Mouse (Mus musculus) hindbrain, postnatal 0 days (tissue): ENCODE results near the gene Klrb1c. TPM values are rescaled to one million over a fixed set of nuclear protein-coding genes. Genes with fewer than 3 reads are reported as not detected.
A peak's percentile ranks its signal among the peaks of the same experiment; 100 is the strongest.
"Not testable (repeated sequence)": the region's sequence is repeated elsewhere in the genome, so short reads cannot be mapped to it uniquely, and the experiment has no call there.

Experiments
- ATAC-seq: fragments of 200-750 bp; cut with Nextera tagmentation; 2 replicates; pipeline ENCODE4 v1.8.0; 2017; ENCODE audit warnings: mild to moderate bottlenecking, moderate TSS enrichment, moderate library complexity
- DNase-seq: peaks from one replicate; pipeline ENCODE4 v3.0.0-alpha.2; 2015; ENCODE audit warnings: low spot score
- H3K27ac ChIP-seq: fragments of 300-500 bp; sonication (generic); 2 replicates; pipeline ENCODE4 v1.5.1; 2014; ENCODE audit warnings: mild to moderate bottlenecking
- H3K27me3 ChIP-seq: fragments of 300-500 bp; sonication (generic); 2 replicates; pipeline ENCODE4 v1.6.1; 2014; ENCODE audit warnings: low read length, mixed read lengths; ENCODE audit not compliant: insufficient read depth
- H3K36me3 ChIP-seq: fragments of 300-500 bp; sonication (generic); 2 replicates; pipeline ENCODE4 v1.6.1; 2014; ENCODE audit warnings: low read length, mixed read lengths; ENCODE audit not compliant: insufficient read depth
- H3K4me1 ChIP-seq: fragments of 300-500 bp; sonication (generic); 2 replicates; pipeline ENCODE4 v1.6.1; 2014; ENCODE audit warnings: antibody characterized with exemption, low read length, mixed read lengths; ENCODE audit not compliant: insufficient read depth
- H3K4me2 ChIP-seq: fragments of 300-500 bp; sonication (generic); 2 replicates; pipeline ENCODE4 v1.6.1; 2014; ENCODE audit warnings: low read depth, mild to moderate bottlenecking, low read length, moderate library complexity, mixed read lengths
- H3K4me3 ChIP-seq: fragments of 300-500 bp; sonication (generic); 2 replicates; pipeline ENCODE4 v1.5.1; 2014; ENCODE audit warnings: low read length
- H3K9ac ChIP-seq: fragments of 300-500 bp; sonication (generic); replicated peaks from 2 replicates; pipeline ENCODE4 v1.6.1; 2014; ENCODE audit warnings: mild to moderate bottlenecking, low read length, moderate library complexity, mixed read lengths
- H3K9me3 ChIP-seq: fragments of 300-500 bp; sonication (generic); 2 replicates; pipeline ENCODE4 v1.6.1; 2016; ENCODE audit warnings: low read length, mixed read lengths
- CTCF ChIP-seq: IDR thresholded peaks from 2 replicates; pipeline ENCODE4 v1.5.1; 2016; ENCODE audit warnings: antibody characterized with exemption, control low read depth, low read depth
- WGBS: fragments of 180-500 bp; shearing (Covaris S2); extraction: QIAGEN DNeasy Blood & Tissue Kit; methylation state at CpG from one replicate; pipeline ENCODE4 v1.1.7; 2014; 5-methylcytosine and 5-hydroxymethylcytosine counted together
- polyA plus RNA-seq: library from polyadenylated mRNA; unstranded; fragments of >200 nt; fragmentation: Nextera tagmentation; extraction: Ambion mirVana; gene quantifications from 2 replicates; pipeline ENCODE4 v1.2.1, GENCODE M21; 2015
- total RNA-seq: library from RNA; depleted of rRNA; stranded (reverse); fragments of >200 nt; gene quantifications from 2 replicates; pipeline ENCODE4 v1.2.3, GENCODE M21; 2014

The Klrb1c gene
- total and polyA plus RNA-seq, 2 experiments from 2014 or later = 0.10 to 0.13 TPM

DNA sequence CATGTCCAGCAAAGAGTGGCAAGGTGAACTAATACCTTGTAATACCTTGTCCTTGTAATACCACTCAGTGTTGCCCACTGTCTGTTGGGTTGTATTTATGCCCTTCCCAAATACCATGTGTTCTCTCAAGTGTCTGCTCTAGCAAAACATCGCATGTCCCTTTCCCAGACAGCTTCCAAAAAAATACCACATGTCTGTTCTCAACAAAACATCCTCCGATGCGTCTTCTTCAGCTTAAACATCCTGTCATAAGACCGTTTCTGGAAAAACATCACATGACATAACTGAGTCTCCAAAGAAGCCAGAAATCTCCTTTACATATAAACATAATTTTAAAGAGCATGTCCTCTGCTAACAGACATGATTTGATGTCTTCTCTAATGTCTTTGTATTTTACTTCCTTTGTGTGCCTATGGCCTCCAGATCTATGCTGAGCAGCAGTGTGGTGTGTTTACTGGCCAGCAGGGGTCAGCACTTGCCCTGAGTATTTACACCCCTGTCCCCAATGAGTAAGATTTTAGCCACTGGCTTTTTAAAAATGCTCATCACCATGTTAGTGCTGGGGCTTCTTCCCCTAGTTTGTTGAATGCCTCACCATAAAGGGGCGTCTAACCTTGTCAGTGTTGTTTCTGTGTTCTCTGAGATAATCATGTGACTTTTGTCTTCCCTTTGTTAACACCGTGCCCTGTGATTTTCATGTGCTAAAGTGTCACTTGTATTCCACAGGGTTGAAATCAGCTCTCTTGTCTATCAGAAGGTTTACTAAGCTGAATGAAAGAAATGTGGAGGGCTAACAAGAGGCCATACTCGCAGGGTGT, 16.0 kb upstream of the Klrb1c start:
- not testable (repeated sequence) for H3K9ac ChIP-seq, ATAC-seq, H3K4me1 ChIP-seq, H3K27me3 ChIP-seq, H3K4me2 ChIP-seq, H3K27ac ChIP-seq, H3K36me3 ChIP-seq, H3K4me3 ChIP-seq, H3K9me3 ChIP-seq
- 53% methylated on average over 7 of the region's 7 CpGs for WGBS
- TF ChIP-seq CTCF = peak; percentile 75
- peak; percentile 78 for DNase-seq

DNA sequence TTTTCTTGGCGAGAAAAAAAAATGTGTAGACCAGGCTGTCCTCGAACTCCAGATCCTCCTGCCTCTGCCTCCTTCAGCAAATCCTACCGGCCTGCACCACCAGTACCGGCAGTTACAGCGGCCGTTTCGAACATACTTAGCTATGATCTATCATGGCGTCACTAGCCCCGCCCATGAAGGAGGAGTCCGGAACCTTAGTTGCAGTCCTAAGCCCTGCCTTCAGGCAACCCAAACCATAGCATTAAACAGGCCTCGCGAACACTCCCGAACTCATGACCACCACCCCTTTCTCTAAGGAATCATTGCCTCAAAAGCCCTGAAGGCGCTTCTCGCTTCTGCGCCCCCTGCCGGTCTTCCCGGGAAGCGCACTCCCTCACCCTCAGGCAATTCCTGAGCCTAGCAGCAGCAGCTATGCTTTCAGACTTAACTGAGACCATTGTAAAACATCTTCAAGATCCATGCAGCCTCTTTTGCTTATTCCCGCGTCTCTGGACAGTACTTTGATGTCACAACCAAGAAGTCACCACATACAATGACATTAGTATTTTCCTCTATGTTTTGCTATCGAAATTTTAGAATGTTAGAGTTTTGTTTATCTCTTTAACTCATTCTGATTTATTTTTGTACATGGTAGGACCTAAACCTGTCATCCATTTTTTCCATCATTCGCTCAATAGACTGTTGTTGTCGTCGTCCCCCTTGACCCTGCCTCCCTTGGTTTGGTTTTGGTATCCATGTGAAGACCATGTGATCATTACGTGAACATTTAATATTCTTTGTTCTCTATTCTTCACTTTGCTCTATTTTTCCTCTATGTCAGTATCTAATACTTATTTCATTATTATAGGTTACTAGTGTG, 14.2 kb upstream of the Klrb1c start:
- peak; percentile 99 for TF ChIP-seq CTCF
- H3K4me2 ChIP-seq = peak overlapping the region; percentile 63
- H3K36me3 ChIP-seq = no peaks in the 10 kb centered on the region
- peak; percentile 97 for DNase-seq
- WGBS = 4% methylated on average over 26 of the region's 26 CpGs
- peak overlapping the region; percentile 85 for H3K27ac ChIP-seq
- H3K9me3 ChIP-seq = no peaks in the 10 kb centered on the region
- H3K27me3 ChIP-seq = no peaks in the 10 kb centered on the region
- H3K4me3 ChIP-seq = peak overlapping the region; percentile 43
- peak overlapping the region; percentile 35; the same call in 1 of the 2 replicates for H3K9ac ChIP-seq
- peak; percentile 93 for ATAC-seq
- H3K4me1 ChIP-seq = no peaks in the 10 kb centered on the region

DNA sequence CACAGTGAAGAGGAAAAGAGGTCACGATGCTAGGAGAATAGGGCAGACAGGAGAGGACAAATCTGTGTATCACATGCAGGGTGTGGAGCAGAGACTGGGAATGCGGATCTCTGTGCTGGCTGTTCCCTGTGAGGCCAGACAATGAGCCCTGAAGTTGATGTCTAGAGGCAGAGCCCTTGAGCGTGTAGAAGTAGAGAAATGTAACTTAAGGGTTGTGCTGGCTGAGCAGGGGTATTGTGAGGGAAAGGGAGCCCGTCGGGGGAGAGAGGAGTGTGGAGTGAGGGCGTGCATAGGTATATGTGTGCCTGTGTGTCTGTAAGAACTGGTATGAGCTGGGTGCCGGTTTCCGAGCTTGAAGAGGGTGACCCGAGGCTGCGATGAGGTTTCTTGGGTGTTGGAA, 13.5 kb upstream of the Klrb1c start:
- H3K27ac ChIP-seq = peak overlapping the region; percentile 85
- TF ChIP-seq CTCF = no peak
- peak; percentile 48 for ATAC-seq
- WGBS = 5% methylated on average over 10 of the region's 10 CpGs
- H3K4me1 ChIP-seq = 0 out of 2 replicates have a peak, but pooled peaks cover 3% of the 10 kb centered on the region
- H3K4me2 ChIP-seq = peak overlapping the region; percentile 63
- no peak for DNase-seq
- no peaks in the 10 kb centered on the region for H3K36me3 ChIP-seq
- no peaks in the 10 kb centered on the region for H3K27me3 ChIP-seq
- H3K9ac ChIP-seq = peak overlapping the region; percentile 35; the same call in 1 of the 2 replicates
- H3K9me3 ChIP-seq = no peaks in the 10 kb centered on the region
- H3K4me3 ChIP-seq = peak overlapping the region; percentile 43

DNA sequence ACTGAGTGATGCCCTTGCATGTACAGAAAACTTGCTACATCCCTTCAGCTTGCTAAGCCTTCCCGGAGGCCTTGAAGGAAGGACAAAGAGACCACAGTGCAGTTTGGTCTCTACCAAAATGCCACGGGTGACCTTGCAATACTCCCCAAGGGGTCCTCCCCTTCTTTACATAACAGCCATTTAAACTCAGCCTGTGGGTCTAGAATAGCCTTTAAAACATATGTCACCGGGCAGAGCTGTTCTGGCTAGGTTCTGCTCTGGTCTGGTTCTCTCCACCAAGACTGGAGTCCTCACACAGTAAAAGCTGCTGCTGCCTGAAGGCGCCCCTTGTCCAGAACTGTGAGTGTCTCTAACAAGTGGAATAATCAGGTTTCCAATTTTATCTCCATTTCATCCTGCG, 11.7 kb upstream of the Klrb1c start:
- not testable (repeated sequence) for H3K27me3 ChIP-seq, DNase-seq, H3K9ac ChIP-seq, H3K4me1 ChIP-seq, ATAC-seq, H3K9me3 ChIP-seq, H3K36me3 ChIP-seq, H3K4me3 ChIP-seq
- Histone ChIP-seq H3K27ac (0 out of 2 replicates have a peak overlapping the region, but pooled peaks have one; percentile 15), H3K4me2 (peak overlapping the region; percentile 7; the same call in 1 of the 2 replicates)
- WGBS = 69% methylated on average over 5 of the region's 5 CpGs

DNA sequence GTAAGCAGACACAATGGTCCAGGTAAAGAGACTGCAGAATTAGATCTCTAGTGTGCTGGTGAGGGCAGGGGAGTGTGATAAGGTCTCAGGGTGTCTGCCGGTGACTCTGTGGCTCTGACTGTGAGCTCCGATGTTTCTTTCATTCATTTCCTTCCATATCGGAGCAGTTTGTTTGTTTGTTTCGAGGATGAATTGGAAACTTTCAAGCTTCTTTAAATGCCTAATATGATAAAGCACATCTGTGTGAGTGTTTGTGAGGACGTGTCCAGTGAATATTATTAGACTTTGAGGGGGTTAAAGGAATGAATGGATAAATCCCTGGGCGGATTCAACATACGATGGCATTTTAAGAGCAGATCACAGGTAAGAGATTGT, 10.9 kb upstream of the Klrb1c start:
- peak overlapping the region; percentile 92; the same call in 1 of the 2 replicates for H3K27ac ChIP-seq
- peak; percentile 14 for DNase-seq
- peak overlapping the region; percentile 48 for H3K9ac ChIP-seq
- 17% methylated on average over 7 of the region's 7 CpGs for WGBS
- no peaks in the 10 kb centered on the region for H3K9me3 ChIP-seq
- no peaks in the 10 kb centered on the region for H3K27me3 ChIP-seq
- peak overlapping the region; percentile 60 for H3K4me3 ChIP-seq
- no peak for ATAC-seq
- H3K36me3 ChIP-seq = no peaks in the 10 kb centered on the region
- H3K4me1 ChIP-seq = 0 out of 2 replicates have a peak, but pooled peaks cover 3% of the 10 kb centered on the region
- H3K4me2 ChIP-seq = peak overlapping the region; percentile 54
- TF ChIP-seq CTCF = peak; percentile 31; the same call in 1 of the 2 replicates

DNA sequence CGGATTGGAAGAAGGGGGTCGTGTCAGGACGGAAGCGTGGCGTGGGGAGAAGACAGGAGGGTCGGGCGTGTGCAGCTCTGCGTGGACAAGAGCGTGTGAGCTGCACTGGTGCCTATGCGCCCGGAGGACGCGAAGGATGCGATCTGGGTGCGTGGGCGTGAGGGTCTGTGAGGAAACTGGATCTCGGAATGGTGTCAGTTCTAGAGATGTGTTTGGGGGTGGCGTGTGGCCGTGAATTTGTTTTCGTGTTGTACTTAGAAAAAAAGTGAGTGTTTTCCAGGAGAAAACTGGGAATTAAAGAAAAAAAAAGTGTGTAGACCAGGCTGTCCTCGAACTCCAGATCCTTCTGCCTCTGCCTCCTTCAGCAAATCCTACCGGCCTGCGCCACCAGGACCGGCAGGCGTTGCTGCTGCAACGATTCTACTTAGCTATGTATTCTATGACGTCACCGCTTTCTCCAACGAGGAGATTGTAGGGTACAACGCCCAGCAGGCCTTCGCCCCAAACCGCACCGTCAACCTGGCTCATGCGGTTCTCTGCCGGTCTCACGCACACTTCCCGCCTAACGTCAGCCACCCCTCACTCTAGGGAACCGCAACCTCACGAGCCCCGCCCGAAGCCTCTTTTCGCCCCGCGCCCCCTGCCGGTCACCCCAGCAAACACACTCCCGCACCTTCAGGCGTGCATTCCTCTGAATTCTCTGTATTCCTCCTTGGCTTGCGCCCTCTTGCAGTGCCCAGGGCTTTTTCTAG, 10.3 kb upstream of the Klrb1c start:
- ATAC-seq (peak; percentile 83), DNase-seq (peak; percentile 93)
- H3K27me3 ChIP-seq, H3K9me3 ChIP-seq, H3K4me1 ChIP-seq, H3K36me3 ChIP-seq: not testable (repeated sequence)
- peak; percentile 85 for TF ChIP-seq CTCF
- H3K4me2 ChIP-seq = peak overlapping the region; percentile 59
- peak overlapping the region; percentile 60 for H3K4me3 ChIP-seq
- under 1% methylated on average over 49 of the region's 49 CpGs for WGBS
- H3K27ac ChIP-seq = peak overlapping the region; percentile 92
- peak overlapping the region; percentile 61 for H3K9ac ChIP-seq

DNA sequence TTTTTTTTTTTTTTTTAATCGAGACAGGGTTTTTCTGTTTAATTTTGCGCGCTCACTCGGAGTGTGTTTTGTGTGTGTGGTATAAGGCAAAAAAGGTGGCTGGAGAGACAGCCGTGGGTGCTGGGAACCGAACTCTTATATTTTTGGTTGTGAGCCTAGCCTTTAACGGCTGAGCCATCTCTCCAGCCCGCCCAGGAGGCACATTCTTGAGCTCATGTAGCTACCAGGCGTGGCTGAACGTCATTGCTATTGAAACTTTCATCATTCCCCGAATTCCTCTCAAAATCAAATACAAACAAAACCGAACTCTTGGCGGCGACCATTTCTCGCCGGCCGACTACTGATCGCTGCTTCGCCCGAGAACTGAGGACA, 9.7 kb upstream of the Klrb1c start:
- not testable (repeated sequence) for H3K9me3 ChIP-seq, H3K4me1 ChIP-seq, H3K36me3 ChIP-seq, H3K27me3 ChIP-seq
- Histone ChIP-seq H3K9ac (peak overlapping the region; percentile 61), H3K27ac (peak overlapping the region; percentile 92), H3K4me3 (peak overlapping the region; percentile 60), H3K4me2 (peak overlapping the region; percentile 59)
- ATAC-seq = peak; percentile 31
- peak; percentile 84 for DNase-seq
- WGBS = under 1% methylated on average over 20 of the region's 20 CpGs
